Mouse (Mus musculus) cerebral cortex, adult 2 months (tissue): ENCODE measurements around the gene Tenm2.

Experiments
- WGBS: fragments of 180-500 bp; shearing (Covaris S2); methylation state at CpG from one replicate; pipeline ENCODE4 v1.1.7; 2018; 5-methylcytosine and 5-hydroxymethylcytosine counted together

Gene Tenm2

DNA sequence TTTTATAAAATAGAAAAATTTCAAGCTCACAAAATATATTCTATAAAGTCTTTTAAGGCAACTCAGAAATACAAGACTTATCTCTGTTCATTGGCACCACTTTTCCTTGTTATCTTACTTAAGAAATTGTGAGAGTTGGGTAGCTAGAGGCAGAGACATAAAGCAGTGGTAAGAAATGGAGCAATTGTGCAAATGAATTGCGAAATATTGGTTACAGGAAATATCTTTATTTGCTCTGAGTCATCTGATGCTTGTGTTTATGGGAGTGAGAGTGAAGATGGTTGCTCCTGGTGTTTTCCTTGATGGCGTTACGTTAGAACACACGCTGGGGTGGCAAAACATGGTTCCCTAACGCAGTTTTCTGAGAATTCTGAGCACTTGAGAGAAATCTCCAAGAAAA, 156.4 kb downstream of the Tenm2 start:
- WGBS, result 88% methylated on average over 5 of the region's 5 CpGs

DNA sequence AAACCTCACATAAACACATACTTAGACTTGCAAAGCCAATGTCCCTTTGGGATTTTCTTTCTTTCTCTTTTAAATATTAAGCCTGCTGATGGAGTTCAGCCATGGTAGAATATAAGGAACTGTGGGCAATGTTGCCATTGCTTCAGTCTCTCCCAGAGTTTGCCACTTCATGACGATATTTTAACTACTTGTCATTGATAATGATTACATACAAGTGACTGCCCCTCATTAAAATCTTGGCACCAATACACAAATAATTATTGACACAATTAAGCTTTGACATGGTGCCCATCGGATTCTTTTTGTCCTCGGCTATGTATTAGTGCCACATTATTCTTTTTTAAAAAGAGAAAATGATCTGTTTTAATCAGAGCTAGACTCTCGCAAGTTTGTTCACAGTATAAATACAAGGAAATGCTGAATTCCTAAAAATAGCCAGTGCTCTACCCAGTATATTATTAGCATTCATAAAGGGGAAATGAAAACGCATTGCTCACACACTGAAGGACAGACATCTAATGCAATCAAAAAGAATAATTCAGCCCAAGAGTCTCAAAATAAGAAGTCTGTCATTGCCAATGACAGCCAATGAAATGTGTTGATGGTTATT, 158.7 kb downstream of the Tenm2 start:
- WGBS, result 45% methylated on average over 5 of the region's 5 CpGs

DNA sequence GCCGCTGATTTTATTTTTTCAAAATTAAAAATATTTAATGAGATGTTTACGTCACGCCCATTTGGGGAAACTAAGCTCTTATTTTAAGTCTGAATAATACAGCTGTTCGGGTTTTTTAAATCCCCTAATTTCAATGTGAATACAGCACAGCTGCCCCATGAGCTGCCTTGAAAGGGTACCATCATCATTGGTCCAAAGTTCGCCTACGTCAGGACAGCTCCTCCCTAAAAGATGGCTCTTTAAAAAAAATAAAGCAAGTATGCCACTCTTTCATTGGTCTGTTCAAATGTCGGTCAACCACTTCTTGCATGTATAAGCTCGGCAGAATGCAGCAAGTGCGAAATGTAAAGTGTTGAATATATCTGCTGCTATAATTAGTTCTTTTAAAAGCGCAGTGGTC, 160.4 kb downstream of the Tenm2 start:
- 78% methylated on average over 10 of the region's 10 CpGs for WGBS

DNA sequence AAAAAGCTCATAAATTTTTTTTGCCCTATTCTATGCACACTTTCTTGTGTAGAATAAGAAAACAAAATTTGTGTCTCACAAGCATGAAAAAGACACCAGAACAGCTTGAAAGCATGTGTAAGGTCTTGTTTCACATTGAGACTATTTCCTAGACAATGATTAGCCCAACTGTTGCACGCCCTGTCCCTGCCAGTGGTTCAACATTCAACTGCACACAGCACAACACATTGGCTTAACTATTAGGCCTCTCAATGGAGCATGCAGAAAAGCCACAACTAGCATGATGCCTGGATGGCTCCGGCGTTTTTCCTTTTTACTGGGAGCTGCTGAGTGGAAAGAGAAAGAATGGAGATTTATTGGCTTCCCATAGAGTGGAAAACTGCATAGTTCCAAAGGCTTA, 170.3 kb downstream of the Tenm2 start:
- 69% methylated on average over 3 of the region's 3 CpGs for WGBS

DNA sequence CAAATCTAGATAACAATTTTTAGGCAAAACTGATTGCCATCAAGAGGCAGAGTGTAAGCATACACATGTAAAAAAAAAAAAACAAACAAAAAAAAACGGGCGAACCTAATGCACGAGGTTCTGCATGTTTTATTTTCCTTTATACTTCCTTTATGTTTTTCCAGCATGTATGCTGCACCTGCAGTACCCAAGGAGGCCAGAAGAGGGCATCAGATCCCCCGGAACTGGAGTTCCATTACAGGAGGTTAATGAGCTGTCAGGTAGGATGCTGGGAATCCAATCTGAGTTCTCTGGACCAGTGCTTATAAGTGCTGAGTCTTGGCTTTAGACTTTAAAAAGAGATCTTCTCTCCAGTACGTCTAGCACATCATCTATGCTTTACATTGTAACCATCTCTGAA, 189.1 kb downstream of the Tenm2 start:
- WGBS, result 57% methylated on average over 5 of the region's 5 CpGs

DNA sequence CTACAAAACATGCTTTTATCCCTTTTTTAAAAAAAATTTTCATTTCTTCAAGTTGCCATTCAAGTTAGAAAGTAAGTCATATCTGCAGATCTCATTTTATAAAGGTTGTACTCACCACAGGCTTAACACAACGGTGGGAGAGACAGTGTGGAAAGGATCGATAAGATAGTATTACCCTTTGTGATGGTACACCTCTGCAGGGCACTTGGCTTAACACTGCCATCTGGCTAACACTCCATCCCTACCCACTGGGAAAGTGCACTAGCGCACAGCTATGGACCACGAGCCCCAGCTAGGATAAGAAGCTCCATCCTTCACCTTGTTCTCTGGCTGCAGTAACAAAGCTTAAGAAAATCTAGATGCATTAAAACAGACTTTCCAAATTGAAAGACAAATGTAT, 194.5 kb downstream of the Tenm2 start:
- WGBS, result 89% methylated on average over 4 of the region's 4 CpGs

DNA sequence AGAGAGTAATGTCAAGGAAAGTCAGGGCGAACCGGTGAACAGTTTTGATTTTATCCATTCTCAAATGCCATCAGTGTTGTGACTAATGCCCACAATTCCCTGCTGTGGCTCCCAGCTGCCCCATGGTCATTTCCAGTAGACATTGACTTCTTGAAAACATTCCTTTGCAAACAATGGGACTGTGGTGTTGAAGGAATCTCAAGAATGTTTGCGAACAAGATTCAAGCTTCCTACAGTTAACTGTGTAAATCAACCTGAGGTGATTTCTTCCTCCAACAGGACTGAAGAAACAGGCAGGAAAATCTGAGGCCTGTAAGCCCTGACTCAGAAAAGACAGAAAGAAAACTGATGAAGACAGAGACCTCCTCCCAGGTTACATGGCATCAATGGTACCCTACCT, 196.5 kb downstream of the Tenm2 start:
- WGBS, result 89% methylated on average over 3 of the region's 3 CpGs

DNA sequence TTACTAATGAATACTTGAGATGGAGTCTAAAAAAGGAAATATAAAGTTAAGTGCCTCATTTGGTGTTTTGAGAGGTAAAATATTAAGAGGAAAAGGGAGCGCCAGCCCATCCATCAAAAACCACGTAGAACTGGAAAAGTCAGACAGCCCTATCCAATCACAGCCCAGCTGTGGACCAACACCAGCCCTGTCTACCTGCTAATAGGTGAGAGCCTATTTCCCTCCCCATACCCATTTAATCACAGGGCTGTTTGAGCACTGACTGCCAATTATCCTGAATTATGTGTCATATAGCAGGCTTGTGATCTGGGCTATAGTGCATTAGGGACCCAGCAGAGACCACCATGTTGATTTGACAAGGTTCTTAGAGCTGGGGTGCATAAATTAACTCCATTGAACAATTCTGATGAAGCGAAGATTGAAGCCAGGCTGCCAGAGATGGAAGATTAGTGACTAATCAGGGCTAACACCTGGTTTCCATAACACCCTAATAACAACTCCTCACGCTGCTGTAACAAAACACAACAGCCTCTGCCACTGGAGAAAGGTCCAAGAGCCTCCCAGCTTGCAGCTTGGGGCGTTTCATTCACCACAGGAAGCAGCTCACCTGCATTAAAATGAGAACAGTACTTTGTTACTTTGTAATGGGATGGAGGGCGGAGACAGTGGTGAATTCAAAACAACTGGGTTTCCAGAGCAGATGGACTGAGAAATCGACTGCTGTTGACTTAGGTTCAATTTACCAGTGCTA, 204.3 kb downstream of the Tenm2 start:
- 69% methylated on average over 7 of the region's 7 CpGs for WGBS

DNA sequence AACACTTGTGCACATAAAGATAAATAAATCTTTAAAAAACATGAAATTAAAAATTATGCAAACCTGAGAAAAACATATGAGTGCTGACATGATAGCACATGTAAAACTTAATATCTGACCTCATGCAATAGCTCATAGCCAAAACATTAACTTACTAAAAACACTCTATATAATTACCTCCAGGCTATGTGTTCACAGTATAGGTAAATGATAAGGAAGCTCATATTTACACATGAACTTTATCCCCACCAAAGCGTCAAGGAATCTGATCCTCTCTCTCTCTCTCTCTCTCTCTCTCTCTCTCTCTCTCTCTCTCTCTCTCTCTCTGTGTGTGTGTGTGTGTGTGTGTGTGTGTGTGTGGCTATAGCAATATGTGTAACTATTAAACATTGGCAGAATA, 223.9 kb downstream of the Tenm2 start:
- WGBS, result 83% methylated on average over 1 of the region's 1 CpGs

DNA sequence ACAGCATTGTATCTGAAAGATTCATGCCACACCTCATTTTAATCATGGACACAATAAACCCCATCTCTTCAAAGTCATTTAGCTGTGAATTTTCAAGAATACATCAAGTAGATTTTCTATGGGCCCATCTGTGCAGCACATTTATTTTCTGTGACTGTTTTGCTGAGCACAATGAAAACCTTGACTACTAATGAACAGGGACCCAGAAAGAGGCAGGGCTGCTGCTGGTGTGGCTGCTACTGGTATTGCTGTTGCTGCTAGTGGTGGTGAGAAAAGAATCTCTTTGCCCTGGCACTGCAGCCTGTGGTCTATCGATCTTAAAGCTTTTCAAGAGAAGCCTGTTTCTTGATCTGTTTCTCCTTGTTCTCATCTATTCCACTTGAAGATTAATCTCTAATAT, 226.5 kb downstream of the Tenm2 start:
- 69% methylated on average over 1 of the region's 1 CpGs for WGBS

DNA sequence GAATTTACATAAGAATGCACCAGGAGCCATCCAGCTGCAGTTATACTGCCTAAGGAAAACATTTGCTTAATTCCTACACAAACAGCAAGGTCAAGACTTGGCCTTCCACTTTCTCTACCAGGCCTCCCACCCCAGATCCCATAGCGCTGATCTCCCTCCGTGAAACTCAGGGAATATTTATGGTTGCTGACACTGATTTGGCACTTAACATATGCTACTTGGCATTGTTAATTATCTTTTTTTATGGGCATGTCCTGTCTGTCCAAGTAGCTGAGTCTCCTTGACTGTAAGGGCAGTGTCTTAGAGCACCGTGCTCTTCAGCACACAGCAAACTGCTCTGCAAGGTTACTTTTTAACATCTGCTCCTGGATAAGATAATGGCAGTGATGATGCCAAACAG, 238.1 kb downstream of the Tenm2 start:
- 79% methylated on average over 3 of the region's 3 CpGs for WGBS

DNA sequence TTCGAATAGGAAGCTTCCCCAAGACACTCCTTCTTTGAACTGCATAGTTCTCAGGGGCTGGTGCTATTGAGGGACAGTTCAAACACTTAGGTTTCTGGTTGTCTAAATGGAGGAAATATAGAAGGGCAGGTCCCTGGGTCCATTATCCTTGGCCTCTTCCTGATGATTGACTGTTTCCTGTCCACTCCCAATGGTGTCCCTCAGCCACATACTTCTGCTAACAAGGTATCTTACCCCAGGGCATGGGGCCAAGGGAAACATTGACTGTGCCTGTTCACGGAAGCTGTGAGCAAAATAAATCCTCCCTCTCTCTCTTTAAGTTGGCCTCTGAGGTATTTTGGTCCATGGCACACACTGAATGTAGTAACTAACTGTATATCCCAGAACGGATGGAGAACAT, 244.9 kb downstream of the Tenm2 start:
- 64% methylated on average over 3 of the region's 3 CpGs for WGBS

DNA sequence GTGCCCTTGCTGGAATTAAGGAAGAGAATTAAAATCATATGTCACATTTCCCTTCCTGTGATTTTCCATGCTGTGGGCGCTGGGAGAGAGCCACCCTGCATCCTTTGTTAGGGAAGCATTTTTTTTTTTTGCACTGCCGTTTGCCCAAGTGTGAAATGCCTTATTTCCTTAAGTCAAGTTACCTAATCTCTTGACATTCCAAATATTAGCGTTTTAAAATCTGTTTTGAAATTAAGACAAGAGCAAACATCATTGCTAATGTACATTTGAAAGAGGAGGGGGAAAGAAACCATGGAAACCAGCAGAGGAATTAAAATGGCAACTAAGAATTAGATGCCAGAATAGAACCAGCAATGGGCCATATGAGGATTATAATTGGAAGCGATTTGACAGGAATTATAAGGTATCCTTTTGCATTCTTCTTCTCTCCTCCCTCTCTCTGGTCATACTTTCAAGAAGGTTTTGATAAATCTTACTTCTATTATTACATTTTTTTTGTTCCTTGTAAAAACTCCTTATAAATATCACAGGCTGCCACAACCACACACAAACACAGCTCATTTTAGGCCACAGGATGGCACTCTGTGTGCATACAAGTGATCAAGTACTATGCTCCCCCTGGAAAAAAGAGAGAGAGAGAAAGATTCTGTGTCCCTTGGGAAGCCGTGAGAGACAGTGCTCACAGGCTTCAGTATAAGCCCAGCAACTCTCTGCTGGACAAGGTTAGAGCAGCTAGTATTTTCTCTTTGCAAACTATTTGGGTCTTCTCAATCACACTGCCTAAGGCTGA, 246.8 kb downstream of the Tenm2 start:
- WGBS, result 26% methylated on average over 5 of the region's 5 CpGs

DNA sequence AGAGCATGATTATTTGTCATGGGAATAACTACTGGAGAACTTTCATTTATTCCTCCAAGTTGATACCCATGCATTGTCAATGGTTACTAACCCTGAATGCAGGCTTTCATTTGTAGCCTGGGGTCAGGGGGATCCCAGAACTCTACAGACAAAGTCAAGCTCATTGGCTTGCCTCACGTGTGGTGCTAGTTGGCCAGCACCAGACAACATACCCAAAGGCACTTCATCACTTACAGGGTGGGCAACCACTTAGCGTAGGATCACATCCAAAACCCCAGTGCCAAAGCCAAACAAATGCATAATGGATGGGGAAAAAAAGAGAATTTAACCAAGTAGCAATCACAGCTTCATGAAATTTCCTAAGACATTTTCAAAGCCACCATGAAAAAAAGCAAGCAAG, 261.6 kb downstream of the Tenm2 start:
- WGBS, result 62% methylated on average over 2 of the region's 2 CpGs

DNA sequence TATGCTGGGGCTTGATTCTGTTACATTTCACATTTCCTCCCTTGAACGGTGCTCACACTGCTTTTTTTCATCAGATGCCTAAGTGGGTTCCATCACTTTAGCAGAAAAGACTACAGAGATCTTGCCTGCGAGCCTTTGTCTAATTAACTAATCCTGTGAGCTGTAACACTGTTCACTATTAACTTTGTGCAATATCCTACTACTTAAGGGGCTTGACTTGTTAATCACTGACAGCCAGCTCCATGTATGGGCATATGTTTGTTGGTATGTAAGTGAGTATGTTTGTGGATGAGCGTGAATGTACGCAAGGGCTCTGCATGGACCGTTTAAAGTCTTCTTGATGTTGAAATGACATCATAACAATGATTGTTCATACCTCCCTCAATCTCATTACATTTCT, 277.7 kb downstream of the Tenm2 start:
- WGBS, result 67% methylated on average over 5 of the region's 5 CpGs

DNA sequence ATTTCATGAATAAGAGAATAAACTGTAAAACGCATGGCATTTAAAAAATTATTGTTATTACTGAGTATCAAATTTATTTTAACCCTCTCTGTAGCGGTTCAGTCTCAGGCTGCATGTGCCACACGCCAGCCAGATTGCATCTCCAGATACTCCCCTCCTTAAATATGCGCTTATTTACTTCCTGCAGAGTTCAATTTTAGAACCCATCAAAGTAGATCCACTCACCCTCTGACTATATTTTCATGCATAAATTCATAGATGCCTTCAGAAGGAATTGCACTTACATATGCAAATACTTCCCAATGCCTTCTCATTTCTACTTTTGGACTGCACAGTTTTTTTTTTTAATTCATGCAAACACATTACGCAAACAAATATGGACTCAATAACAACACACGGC, 294.3 kb downstream of the Tenm2 start:
- WGBS, result 69% methylated on average over 6 of the region's 6 CpGs

DNA sequence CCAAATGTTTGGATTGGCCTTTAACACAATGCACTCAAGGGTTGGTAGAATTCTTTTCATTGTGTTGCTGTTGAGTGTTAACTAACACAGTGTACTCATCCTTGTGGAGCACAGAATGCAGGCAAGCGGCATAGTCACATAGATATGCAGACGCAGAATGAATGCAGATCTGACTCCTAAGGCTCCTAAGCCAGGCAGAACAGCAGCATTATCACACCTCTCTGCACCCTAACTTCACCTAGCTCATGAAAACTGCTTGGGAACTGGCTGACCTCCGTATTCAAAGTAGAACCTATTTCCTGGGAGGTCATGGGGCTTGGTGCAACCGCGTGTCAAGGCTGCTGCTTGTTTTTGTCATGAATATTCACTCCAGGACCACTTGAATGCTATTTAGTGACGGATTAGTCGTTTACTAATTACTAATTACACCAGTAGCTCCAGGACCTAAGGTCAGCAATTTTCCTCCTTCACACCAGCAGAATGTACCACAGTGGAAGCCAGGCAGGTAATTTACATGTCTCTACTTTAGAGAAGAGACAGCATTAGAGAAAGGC, 295.1 kb downstream of the Tenm2 start:
- whole genome bisulfite sequencing, result 61% methylated on average over 7 of the region's 7 CpGs

DNA sequence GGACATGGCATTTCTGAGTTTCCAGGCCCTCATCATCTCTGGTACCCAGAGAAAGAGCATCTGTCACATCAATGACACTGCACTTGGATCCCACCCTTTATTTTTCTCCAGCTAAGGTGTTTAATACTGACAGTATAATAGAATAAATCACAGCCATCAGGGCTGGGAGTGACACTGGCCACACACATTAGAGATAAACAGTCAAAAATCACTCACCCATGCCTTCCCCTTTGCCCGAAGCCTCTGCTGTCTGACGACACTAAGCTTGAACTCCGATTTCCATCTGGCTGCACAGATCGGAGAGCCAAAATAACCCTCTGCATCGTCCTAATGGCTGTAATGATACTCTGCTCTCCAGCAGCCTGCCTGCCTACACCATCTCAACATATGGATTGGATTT, 305.9 kb downstream of the Tenm2 start:
- 81% methylated on average over 5 of the region's 5 CpGs for WGBS

DNA sequence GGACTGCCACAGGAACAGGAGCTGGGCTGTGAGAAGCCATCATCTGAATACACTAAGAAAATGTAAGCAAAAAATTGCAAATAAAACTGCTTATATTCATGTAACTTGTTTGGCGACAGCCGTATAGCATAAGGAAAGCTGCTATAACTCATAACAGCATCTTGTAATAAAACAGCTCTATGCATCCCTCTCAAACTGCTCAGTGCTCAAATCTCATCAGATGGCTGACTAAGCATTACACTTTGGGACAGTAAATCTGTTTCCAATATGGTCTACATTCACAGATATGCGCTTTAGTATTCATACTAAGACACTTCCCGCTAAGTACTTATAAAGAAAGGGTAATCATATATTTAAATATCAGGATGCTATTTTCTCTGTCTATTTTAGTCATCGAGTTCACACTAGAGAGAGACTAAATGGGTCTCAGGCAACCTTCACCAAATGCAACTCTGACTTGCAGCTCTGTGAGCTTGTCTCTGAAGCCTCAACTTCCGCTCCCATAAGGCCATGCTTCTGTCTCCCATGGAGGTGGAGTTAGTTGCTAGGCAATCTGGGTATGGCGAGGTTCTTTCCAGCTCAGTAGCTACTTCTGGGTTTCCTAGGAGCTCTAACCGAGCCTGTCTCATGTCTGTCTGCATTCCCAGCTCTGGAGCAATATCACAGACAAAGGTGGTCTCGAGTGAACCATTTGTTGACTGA, 308.9 kb downstream of the Tenm2 start:
- WGBS, result 50% methylated on average over 9 of the region's 9 CpGs

DNA sequence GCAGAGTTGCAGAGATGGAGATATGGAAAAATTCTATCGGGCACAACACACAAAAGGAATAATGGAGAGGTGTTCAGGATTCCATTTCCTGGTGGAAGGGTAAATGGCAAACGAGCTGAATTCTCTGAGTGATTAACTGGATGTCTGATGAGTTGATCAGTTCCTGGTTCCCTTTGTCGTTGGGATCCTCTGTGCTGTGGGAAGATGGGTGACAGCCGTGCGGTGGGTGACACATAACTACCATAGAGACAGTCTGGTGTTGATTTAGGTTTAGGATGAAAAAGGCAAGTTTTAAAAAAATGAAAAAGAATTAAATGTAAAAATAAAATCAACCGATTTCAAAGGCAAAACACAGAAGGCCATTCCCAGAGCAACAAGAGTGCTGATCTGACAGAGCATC, 316.5 kb downstream of the Tenm2 start:
- WGBS, result 68% methylated on average over 6 of the region's 6 CpGs

DNA sequence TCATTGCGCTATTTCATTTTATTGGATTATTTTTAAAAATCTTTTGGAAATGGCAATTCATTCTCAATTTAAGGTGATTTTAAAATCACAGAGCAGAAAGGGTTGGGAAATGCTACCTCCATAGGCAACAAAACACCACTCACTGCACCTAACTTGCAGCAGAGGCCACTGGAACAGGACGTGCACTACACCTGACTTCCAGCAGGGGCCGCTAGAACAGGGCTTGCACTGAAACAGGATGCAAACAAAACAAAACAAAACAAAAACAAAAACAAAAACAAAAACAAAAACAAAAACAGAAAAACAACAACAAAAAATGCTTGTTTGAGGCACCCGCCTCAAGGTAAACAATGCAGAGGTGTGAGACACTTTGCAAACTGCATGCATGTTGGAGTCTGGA, 324.4 kb downstream of the Tenm2 start:
- 76% methylated on average over 4 of the region's 4 CpGs for WGBS

DNA sequence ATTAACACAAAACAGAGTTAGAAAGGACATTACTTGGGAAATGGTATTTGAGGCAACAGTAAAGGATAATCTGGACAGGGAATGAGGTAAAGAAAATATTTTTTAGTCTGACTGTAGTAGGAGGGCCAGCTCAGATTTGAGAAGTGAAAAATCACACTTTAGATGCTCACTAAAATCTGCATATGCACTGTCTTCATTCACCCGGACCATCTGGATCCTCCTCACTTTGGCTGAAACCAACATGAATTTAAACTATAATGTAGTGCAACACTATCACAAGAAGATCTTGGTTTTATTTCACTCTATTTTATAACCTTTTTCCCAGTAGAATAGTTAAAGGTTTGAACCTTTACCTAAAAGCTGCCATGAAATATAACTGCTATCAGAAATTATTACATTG, 326.7 kb downstream of the Tenm2 start:
- 50% methylated on average over 1 of the region's 1 CpGs for WGBS
